Mouse (Mus musculus): ENCODE results near the gene Homer2. TPM values are rescaled to one million over a fixed set of nuclear protein-coding genes. Genes with fewer than 3 reads are reported as not detected.

Homer2 gene
- polyA plus RNA-seq, 1 experiment, result 10.9 TPM

DNA sequence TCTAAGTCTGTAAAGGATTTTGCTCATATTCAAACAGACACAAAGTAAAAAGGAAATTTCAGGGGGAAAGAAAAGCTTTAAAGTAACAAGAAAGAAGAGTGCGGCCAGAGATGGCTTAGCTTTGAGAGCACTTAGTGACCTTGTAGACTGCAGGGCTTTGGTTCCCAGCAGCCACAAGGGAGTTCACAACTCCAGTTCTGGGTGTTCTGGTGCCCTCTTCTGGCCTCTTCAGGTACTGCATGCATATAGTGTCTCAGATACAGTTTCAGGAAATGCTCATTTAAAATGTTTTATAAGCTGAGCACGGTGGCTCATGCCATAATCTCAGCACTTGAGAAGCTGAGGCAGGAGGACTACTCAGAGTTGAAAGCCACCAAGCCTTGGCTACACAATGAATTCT, 80.9 kb downstream of the Homer2 start:
- H3K27ac ChIP-seq (ENCODE audit: insufficient read depth, low read length), result no peak overlapping the region
- H3K4me1 ChIP-seq (ENCODE audit: control insufficient read depth, insufficient read depth, low read length), result no peaks in the 10 kb centered on the region
- TF ChIP-seq POLR2A (IDR thresholded peaks at IDR 0.05; ENCODE audit: low read depth, low read length) (no peak), CTCF (IDR thresholded peaks at IDR 0.05; ENCODE audit: borderline replicate concordance, insufficient read depth, low read length) (no peak)
- no peak overlapping the region for H3K4me3 ChIP-seq (ENCODE audit: insufficient read depth, low read length)

GRCm38 (mm10) chr7:81623767-81624166, 83.6 kb downstream of the Homer2 start:
- no peak overlapping the region for H3K4me3 ChIP-seq (ENCODE audit: insufficient read depth, low read length)
- H3K27ac ChIP-seq (ENCODE audit: insufficient read depth, low read length), result no peak overlapping the region
- no peaks in the 10 kb centered on the region for H3K4me1 ChIP-seq (ENCODE audit: control insufficient read depth, insufficient read depth, low read length)
- no peak for TF ChIP-seq POLR2A (IDR thresholded peaks at IDR 0.05; ENCODE audit: low read depth, low read length)
- no peak for TF ChIP-seq CTCF (IDR thresholded peaks at IDR 0.05; ENCODE audit: borderline replicate concordance, insufficient read depth, low read length)

DNA sequence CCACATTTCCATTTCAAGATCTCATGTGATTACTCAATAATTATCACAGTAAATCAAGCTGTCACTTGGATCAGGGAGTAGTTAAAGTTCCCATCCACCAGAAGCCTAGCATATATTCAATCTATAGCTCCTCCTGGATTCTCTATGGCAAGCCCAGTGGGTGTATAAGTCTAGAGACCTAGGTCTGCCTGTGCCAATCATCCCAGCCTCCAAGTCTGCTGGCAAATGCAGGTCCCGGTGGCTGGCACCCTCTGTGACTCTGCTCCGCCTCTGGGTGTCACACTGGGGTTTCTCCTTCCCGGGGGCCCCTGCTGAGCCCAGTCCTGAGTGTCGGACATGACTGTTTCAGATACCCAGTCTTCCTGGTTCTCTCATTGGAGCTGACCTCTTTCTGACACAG, 84.5 kb downstream of the Homer2 start:
- no peak for TF ChIP-seq CTCF (IDR thresholded peaks at IDR 0.05; ENCODE audit: borderline replicate concordance, insufficient read depth, low read length)
- TF ChIP-seq POLR2A (IDR thresholded peaks at IDR 0.05; ENCODE audit: low read depth, low read length), result no peak
- no peak overlapping the region for H3K27ac ChIP-seq (ENCODE audit: insufficient read depth, low read length)
- H3K4me3 ChIP-seq (ENCODE audit: insufficient read depth, low read length), result no peak overlapping the region
- no peaks in the 10 kb centered on the region for H3K4me1 ChIP-seq (ENCODE audit: control insufficient read depth, insufficient read depth, low read length)

DNA sequence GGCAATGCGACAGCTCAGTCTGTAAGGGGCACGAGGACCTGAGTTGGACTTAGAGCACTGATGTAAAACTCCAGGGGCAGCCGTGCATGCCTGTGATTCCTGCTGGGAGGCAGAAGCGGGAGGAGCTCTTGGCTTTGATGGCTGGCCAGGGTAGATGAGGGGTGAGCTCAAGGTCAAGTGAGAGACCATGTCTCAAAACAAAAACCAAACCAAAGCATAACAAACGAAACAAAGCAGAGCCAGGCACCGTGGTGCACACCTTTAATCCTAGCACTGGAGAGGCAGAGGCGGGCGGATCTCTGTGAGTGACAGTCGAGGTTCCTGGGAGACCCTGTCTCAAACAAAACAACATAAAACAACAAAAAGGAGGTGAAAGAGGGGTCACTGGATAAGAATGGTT, 92.3 kb downstream of the Homer2 start:
- Histone ChIP-seq H3K27ac (ENCODE audit: insufficient read depth, low read length) (no peak overlapping the region), H3K4me3 (ENCODE audit: insufficient read depth, low read length) (no peak overlapping the region), H3K4me1 (ENCODE audit: control insufficient read depth, insufficient read depth, low read length) (no peaks in the 10 kb centered on the region)
- TF ChIP-seq CTCF (IDR thresholded peaks at IDR 0.05; ENCODE audit: borderline replicate concordance, insufficient read depth, low read length) (no peak), POLR2A (IDR thresholded peaks at IDR 0.05; ENCODE audit: low read depth, low read length) (no peak)

- no peak overlapping the region for H3K27ac ChIP-seq (ENCODE audit: insufficient read depth, low read length)
- TF ChIP-seq POLR2A (IDR thresholded peaks at IDR 0.05; ENCODE audit: low read depth, low read length), result no peak
- TF ChIP-seq CTCF (IDR thresholded peaks at IDR 0.05; ENCODE audit: borderline replicate concordance, insufficient read depth, low read length), result no peak
- no peak overlapping the region for H3K4me3 ChIP-seq (ENCODE audit: insufficient read depth, low read length)
- H3K4me1 ChIP-seq (ENCODE audit: control insufficient read depth, insufficient read depth, low read length), result no peaks in the 10 kb centered on the region
These were observed 94.3 kb downstream of the Homer2 start for GRCm38 (mm10) chr7:81612856-81613635.

- Histone ChIP-seq H3K4me1 (ENCODE audit: control insufficient read depth, insufficient read depth, low read length) (no peaks in the 10 kb centered on the region), H3K27ac (ENCODE audit: insufficient read depth, low read length) (no peak overlapping the region), H3K4me3 (ENCODE audit: insufficient read depth, low read length) (no peak overlapping the region)
- TF ChIP-seq POLR2A (IDR thresholded peaks at IDR 0.05; ENCODE audit: low read depth, low read length), result no peak
- TF ChIP-seq CTCF (IDR thresholded peaks at IDR 0.05; ENCODE audit: borderline replicate concordance, insufficient read depth, low read length), result no peak
These were observed 97.2 kb downstream of the Homer2 start for GRCm38 (mm10) chr7:81610125-81610524.

DNA sequence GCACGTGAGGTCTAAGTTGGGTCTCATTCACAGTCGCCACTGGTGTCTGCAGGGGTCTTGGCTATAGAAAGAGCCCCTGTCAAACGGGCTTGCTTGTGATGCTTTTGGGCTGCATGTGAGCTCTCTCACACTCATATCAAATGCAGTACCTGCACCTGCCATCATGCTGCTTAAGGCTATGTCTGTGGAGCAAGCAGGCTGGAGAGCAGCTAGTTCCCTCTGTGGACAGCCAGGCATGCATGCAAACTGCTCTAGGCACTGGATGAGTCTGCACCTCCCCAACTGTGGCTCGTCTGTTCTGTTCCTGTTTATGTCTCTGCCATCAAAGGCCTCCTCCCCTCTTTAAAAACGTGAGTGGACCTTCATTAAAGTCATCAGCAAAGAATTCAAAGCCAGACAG, 100.9 kb downstream of the Homer2 start:
- Histone ChIP-seq H3K4me3 (ENCODE audit: insufficient read depth, low read length) (no peak overlapping the region), H3K27ac (ENCODE audit: insufficient read depth, low read length) (no peak overlapping the region), H3K4me1 (ENCODE audit: control insufficient read depth, insufficient read depth, low read length) (no peaks in the 10 kb centered on the region)
- TF ChIP-seq CTCF (IDR thresholded peaks at IDR 0.05; ENCODE audit: borderline replicate concordance, insufficient read depth, low read length) (no peak), POLR2A (IDR thresholded peaks at IDR 0.05; ENCODE audit: low read depth, low read length) (no peak)

- TF ChIP-seq POLR2A (IDR thresholded peaks at IDR 0.05; ENCODE audit: low read depth, low read length), result no peak
- no peak for TF ChIP-seq CTCF (IDR thresholded peaks at IDR 0.05; ENCODE audit: borderline replicate concordance, insufficient read depth, low read length)
- no peaks in the 10 kb centered on the region for H3K4me1 ChIP-seq (ENCODE audit: control insufficient read depth, insufficient read depth, low read length)
- H3K4me3 ChIP-seq (ENCODE audit: insufficient read depth, low read length), result no peak overlapping the region
- no peak overlapping the region for H3K27ac ChIP-seq (ENCODE audit: insufficient read depth, low read length)
These were observed 101.8 kb downstream of the Homer2 start for GRCm38 (mm10) chr7:81605489-81605888.

GRCm38 (mm10) chr7:81604991-81605390, 102.3 kb downstream of the Homer2 start:
- Histone ChIP-seq H3K4me1 (ENCODE audit: control insufficient read depth, insufficient read depth, low read length) (no peaks in the 10 kb centered on the region), H3K4me3 (ENCODE audit: insufficient read depth, low read length) (no peak overlapping the region), H3K27ac (ENCODE audit: insufficient read depth, low read length) (no peak overlapping the region)
- TF ChIP-seq POLR2A (IDR thresholded peaks at IDR 0.05; ENCODE audit: low read depth, low read length), result no peak
- TF ChIP-seq CTCF (IDR thresholded peaks at IDR 0.05; ENCODE audit: borderline replicate concordance, insufficient read depth, low read length), result no peak

DNA sequence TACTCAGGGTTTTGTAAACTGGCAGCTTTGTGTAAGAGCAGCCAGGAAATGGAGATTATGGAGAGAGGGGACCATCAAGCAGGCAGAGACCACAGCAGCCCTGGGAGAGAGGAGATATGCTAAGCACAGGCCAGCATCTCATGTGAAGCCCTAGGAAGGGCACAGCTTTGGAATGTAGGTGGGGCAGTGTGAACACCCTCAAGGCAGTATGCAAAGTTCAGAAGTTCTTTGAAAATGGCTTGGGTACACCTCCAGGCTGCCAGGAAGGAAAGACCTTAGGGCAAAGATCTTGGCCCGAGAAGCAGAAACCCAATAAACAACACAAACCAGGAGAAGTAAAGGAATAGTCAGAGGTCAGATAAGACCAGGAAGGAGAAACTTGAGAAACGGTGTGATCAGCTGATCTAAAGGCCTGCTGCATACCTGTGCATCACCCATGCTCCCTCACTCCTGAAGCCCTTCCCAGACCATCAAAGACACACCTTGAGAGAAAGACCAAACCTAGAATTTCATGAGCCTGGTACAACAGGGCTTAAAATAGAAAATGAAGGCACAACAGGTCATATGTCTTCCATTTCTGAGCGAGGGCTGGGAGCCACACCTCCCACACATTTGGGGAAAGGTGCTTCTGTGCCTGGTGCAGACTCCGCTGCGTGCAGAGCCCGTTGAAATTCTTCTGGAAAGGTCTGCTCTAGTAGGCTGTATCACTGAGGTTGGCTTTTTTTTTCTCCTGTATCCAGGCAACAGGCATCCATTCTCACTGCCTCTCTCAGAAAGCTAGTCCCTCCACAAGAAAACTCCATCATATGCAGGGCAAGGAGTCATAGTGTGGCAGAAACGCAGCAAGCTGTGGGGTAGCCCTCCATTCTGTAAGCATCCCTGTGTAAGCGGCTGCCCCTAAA, 107.7 kb downstream of the Homer2 start:
- TF ChIP-seq POLR2A (IDR thresholded peaks at IDR 0.05; ENCODE audit: low read depth, low read length) (no peak), CTCF (IDR thresholded peaks at IDR 0.05; ENCODE audit: borderline replicate concordance, insufficient read depth, low read length) (no peak)
- no peak overlapping the region for H3K4me3 ChIP-seq (ENCODE audit: insufficient read depth, low read length)
- no peaks in the 10 kb centered on the region for H3K4me1 ChIP-seq (ENCODE audit: control insufficient read depth, insufficient read depth, low read length)
- H3K27ac ChIP-seq (ENCODE audit: insufficient read depth, low read length), result no peak overlapping the region
